Mouse (Mus musculus) liver, postnatal 0 days (tissue): ENCODE results near the gene Utp6.

Experiments used
- CTCF ChIP-seq: sonication (generic); IDR thresholded peaks from 2 replicates; pipeline ENCODE4 v1.5.1; 2016; ENCODE audit warnings: antibody characterized with exemption, low read depth
- EP300 ChIP-seq: IDR thresholded peaks from 2 replicates; pipeline ENCODE4 v1.6.1; 2016; ENCODE audit warnings: antibody characterized with exemption, low read depth, mild to moderate bottlenecking

GRCm38 (mm10) chr11:79885713-79886393, 76.3 kb downstream of the Utp6 start:
- TF ChIP-seq CTCF: no peak
- TF ChIP-seq EP300: peak; percentile 74
